ENCODE assay signal across 8 mouse cellular contexts in the genomic region with DNA sequence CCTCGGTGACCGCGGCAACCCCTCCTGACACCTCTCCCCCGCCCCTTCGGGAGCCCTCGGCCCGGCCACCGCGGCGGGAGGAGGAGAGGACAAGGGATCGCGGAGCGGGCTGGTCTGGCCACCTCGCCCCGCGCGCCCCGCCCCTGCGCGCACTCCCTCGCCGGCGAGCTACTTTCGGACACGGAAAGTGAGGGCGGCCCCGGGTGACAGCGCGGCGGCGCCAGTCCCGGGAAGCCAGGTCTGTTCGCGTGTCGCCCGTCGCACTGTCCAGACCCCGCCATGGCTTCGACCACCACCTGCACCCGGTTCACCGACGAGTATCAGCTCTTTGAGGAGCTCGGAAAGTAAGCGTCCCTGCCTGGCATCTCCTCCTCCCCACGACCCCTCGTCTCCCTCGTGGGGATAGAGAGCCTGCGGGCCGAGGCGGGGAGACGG. TPM values are rescaled to one million over a fixed set of nuclear protein-coding genes. Genes with fewer than 3 reads are reported as not detected.
DNase-seq lines count a peak whose midpoint lies in the region; ATAC-seq lines count a peak whose summit lies in the region.

No protein-coding gene starts in this region.

- DNase-seq in neural tube, embryonic 11.5 days (ENCODE audit: low spot score), result no peak
- no peak for DNase-seq in neural tube, embryonic 10.5 days (ENCODE audit: extremely low spot score, low spot score)
- no peak for DNase-seq in forebrain, embryonic 14.5 days (ENCODE audit: low spot score)
- DNase-seq in heart, postnatal 10 days, result peak; percentile 89 to 91
- DNase-seq in layer of hippocampus, adult 8-10 months (ENCODE audit: low spot score in 2 of 2), result peak; percentile 45 to 47
- peak; percentile 63 for DNase-seq in ovary, postnatal 14 days (ENCODE audit: low spot score)
- peak; percentile 46 for DNase-seq in thymus, postnatal 0 days (ENCODE audit: low spot score)

- intact Hi-C loops in heart, postnatal 10 days (cut with DNase I), result loop anchor here (2.0 to 5.0 kb wide), 2 partner anchors 100 to 305 kb away; no protein-coding TSS in a partner anchor

- peak; percentile 60 for ATAC-seq in neural tube, embryonic 11.5 days (ENCODE audit: insufficient read depth, low FRiP score, low TSS enrichment)
- peak; percentile 54 for ATAC-seq in forebrain, embryonic 14.5 days
- peak; percentile 77 for ATAC-seq in lung, embryonic 16.5 days (ENCODE audit: low read depth)

- H3K4me3 ChIP-seq in neural tube, embryonic 11.5 days (ENCODE audit: low read depth, low read length), result peak overlapping the region; percentile 75
- H3K4me3 ChIP-seq in forebrain, embryonic 14.5 days (ENCODE audit: low read depth, low read length), result peak overlapping the region; percentile 79
- peak overlapping the region; percentile 91 for H3K4me3 ChIP-seq in lung, embryonic 16.5 days (ENCODE audit: low read length)

- H3K27me3 ChIP-seq in neural tube, embryonic 11.5 days (ENCODE audit: control insufficient read depth, insufficient read depth, low read length), result no peaks in the 10 kb centered on the region
- no peaks in the 10 kb centered on the region for H3K27me3 ChIP-seq in forebrain, embryonic 14.5 days (replicated peaks; ENCODE audit: control insufficient read depth, insufficient read depth, low read length)
- no peaks in the 10 kb centered on the region for H3K27me3 ChIP-seq in lung, embryonic 16.5 days (ENCODE audit: control insufficient read depth, insufficient read depth, low read depth, low read length)

- peak overlapping the region; percentile 85 for H3K9ac ChIP-seq in neural tube, embryonic 11.5 days (ENCODE audit: low read length)
- peak overlapping the region; percentile 84 for H3K9ac ChIP-seq in forebrain, embryonic 14.5 days (ENCODE audit: low read length)
- peak overlapping the region; percentile 93 for H3K9ac ChIP-seq in lung, embryonic 16.5 days (ENCODE audit: low read length)

- no peaks in the 10 kb centered on the region for H3K36me3 ChIP-seq in neural tube, embryonic 11.5 days (ENCODE audit: control insufficient read depth, insufficient read depth, low read length)
- no peaks in the 10 kb centered on the region for H3K36me3 ChIP-seq in forebrain, embryonic 14.5 days (ENCODE audit: control insufficient read depth, insufficient read depth, low read length)
- 0 out of 2 replicates have a peak, but pooled peaks cover 2% of the 10 kb centered on the region for H3K36me3 ChIP-seq in lung, embryonic 16.5 days (ENCODE audit: control insufficient read depth, insufficient read depth, low read length)

- H3K27ac ChIP-seq in neural tube, embryonic 11.5 days (ENCODE audit: low read depth, low read length), result peak overlapping the region; percentile 93
- H3K27ac ChIP-seq in forebrain, embryonic 14.5 days (ENCODE audit: low read depth, low read length), result peak overlapping the region; percentile 92
- peak overlapping the region; percentile 99 for H3K27ac ChIP-seq in lung, embryonic 16.5 days (ENCODE audit: low read length)

- WGBS in neural tube, embryonic 11.5 days, result 1% methylated on average over 51 of the region's 51 CpGs
- under 1% methylated on average over 36 of the region's 51 CpGs for WGBS in forebrain, embryonic 14.5 days
- WGBS in lung, embryonic 16.5 days, result 0% methylated on average over 39 of the region's 51 CpGs

- peak overlapping the region; percentile 94 for H3K4me2 ChIP-seq in neural tube, embryonic 11.5 days (ENCODE audit: low read depth)
- peak overlapping the region; percentile 89 for H3K4me2 ChIP-seq in forebrain, embryonic 14.5 days (ENCODE audit: low read length)
- peak overlapping the region; percentile 93 for H3K4me2 ChIP-seq in lung, embryonic 16.5 days (ENCODE audit: low read depth, low read length)

- peaks cover 2% of the 10 kb centered on the region; the same call in 1 of the 2 replicates for H3K4me1 ChIP-seq in neural tube, embryonic 11.5 days (ENCODE audit: control insufficient read depth, insufficient read depth, low read length)
- H3K4me1 ChIP-seq in forebrain, embryonic 14.5 days (ENCODE audit: control insufficient read depth, insufficient read depth, low read length), result peaks cover 10% of the 10 kb centered on the region
- peaks cover 7% of the 10 kb centered on the region; the same call in 1 of the 2 replicates for H3K4me1 ChIP-seq in lung, embryonic 16.5 days (replicated peaks; ENCODE audit: control insufficient read depth, insufficient read depth, low read length)

- no peaks in the 10 kb centered on the region for H3K9me3 ChIP-seq in neural tube, embryonic 11.5 days (ENCODE audit: control insufficient read depth, low read length)
- H3K9me3 ChIP-seq in forebrain, embryonic 14.5 days (replicated peaks; ENCODE audit: control insufficient read depth, low read length), result no peaks in the 10 kb centered on the region
- H3K9me3 ChIP-seq in lung, embryonic 16.5 days (ENCODE audit: control insufficient read depth, low read length), result no peaks in the 10 kb centered on the region

RNA-seq across cellular contexts. Expression of a gene that starts 1.1 kb away (rescaled TPM):
- polyA plus RNA-seq in neural tube, embryonic 11.5 days (2014; fragmentation: Nextera tagmentation; extraction: Ambion mirVana), result 20.8 and 21.4 TPM in 2 replicates
- 25.5 and 30.3 TPM in 2 replicates for polyA plus RNA-seq in forebrain, embryonic 14.5 days (2014; fragmentation: Nextera tagmentation; extraction: Ambion mirVana)
- 100 to 1,000 TPM; 187 to 196 TPM for total RNA-seq in heart, postnatal 10 days (2021)
- total RNA-seq in layer of hippocampus, adult 8-10 months (2022), result 10 to 100 TPM; 59.0 to 69.4 (median 60.4) TPM
- polyA plus RNA-seq in lung, embryonic 16.5 days (2015; fragmentation: Nextera tagmentation; extraction: Ambion mirVana), result 34.3 and 35.0 TPM in 2 replicates
- polyA plus RNA-seq in thymus, postnatal 0 days (2015; fragmentation: Nextera tagmentation; extraction: Ambion mirVana), result 30.5 and 39.5 TPM in 2 replicates

Comparison
In these comparisons a context has a peak if more than half of its experiments do, and no peak if none do; other contexts are left out.
1. DNase-seq: peak in heart, postnatal 10 days (2 of 2), layer of hippocampus, adult 8-10 months (2 of 2), ovary, postnatal 14 days (single experiment) and thymus, postnatal 0 days (single experiment); none in neural tube, embryonic 11.5 days (single experiment), neural tube, embryonic 10.5 days (single experiment) and forebrain, embryonic 14.5 days (single experiment).
2. Peak in every context shown above with its lines, with median percentiles within 50 percentile points of each other: ATAC-seq, H3K27ac ChIP-seq, H3K4me2 ChIP-seq, H3K4me3 ChIP-seq and H3K9ac ChIP-seq.